ENCODE assay signal across 8 mouse cellular contexts in genomic region chr19:6975537-6976521, GRCm38 (mm10). TPM values are rescaled to one million over a fixed set of nuclear protein-coding genes. Genes with fewer than 3 reads are reported as not detected.
A peak's percentile ranks its signal among the peaks of the same experiment; 100 is the strongest.
DNase-seq lines count a peak whose midpoint lies in the region; ATAC-seq and TF ChIP-seq lines count a peak whose summit lies in the region.

Gene Plcb3 (minus strand): TSS chr19:6976470.

- 0% methylated on average over 16 of the region's 16 CpGs for WGBS in forebrain, embryonic 16.5 days
- under 1% methylated on average over 16 of the region's 16 CpGs for WGBS in hindbrain, embryonic 10.5 days

- peak within 1 kb of the TSS; percentile 79 to 91 for H3K4me3 ChIP-seq in ES-E14 (ENCODE audit: insufficient read depth in 1 of 2, low read depth in 1 of 2, low read length in 2 of 2, poor library complexity in 1 of 2, severe bottlenecking in 1 of 2)
- H3K4me3 ChIP-seq in forebrain, embryonic 16.5 days (replicated peaks; ENCODE audit: low read length) = peak within 1 kb of the TSS; percentile 60
- H3K4me3 ChIP-seq in hindbrain, embryonic 10.5 days = peak within 1 kb of the TSS; percentile 91

- no peaks in the 10 kb centered on the region for H3K27me3 ChIP-seq in forebrain, embryonic 16.5 days (replicated peaks; ENCODE audit: control insufficient read depth, insufficient read depth, low read length)
- peaks cover 23% of the 10 kb centered on the region for H3K27me3 ChIP-seq in hindbrain, embryonic 10.5 days (ENCODE audit: insufficient read depth, poor library complexity, severe bottlenecking)

- H3K4me1 ChIP-seq in ES-E14 (ENCODE audit: control insufficient read depth in 2 of 2, insufficient read depth in 2 of 2, low read length in 2 of 2, poor library complexity in 1 of 2) = peaks cover 5 to 31% of the 10 kb centered on the region in 2 experiments
- peaks cover 38% of the 10 kb centered on the region for H3K4me1 ChIP-seq in forebrain, embryonic 16.5 days (replicated peaks; ENCODE audit: control insufficient read depth, insufficient read depth, low read length)
- H3K4me1 ChIP-seq in hindbrain, embryonic 10.5 days (replicated peaks) = peaks cover 81% of the 10 kb centered on the region

- ATAC-seq in forebrain, embryonic 16.5 days = peak; percentile 5
- no peak for ATAC-seq in activated CD4-positive, CD25-positive, alpha-beta regulatory T cell, adult 4 months

- H3K4me2 ChIP-seq in forebrain, embryonic 16.5 days (ENCODE audit: low read length) = peak within 1 kb of the TSS; percentile 72

- H3K36me3 ChIP-seq in ES-E14 (ENCODE audit: control insufficient read depth, insufficient read depth, low read length, poor library complexity, severe bottlenecking) = peaks cover 22% of the 10 kb centered on the region
- peaks cover 6% of the 10 kb centered on the region for H3K36me3 ChIP-seq in forebrain, embryonic 16.5 days (ENCODE audit: control insufficient read depth, insufficient read depth)
- H3K36me3 ChIP-seq in hindbrain, embryonic 10.5 days = peaks cover 27% of the 10 kb centered on the region

- peak within 1 kb of the TSS; percentile 88 for H3K9ac ChIP-seq in ES-E14 (ENCODE audit: insufficient read depth, low read depth, low read length, poor library complexity, severe bottlenecking)
- peak within 1 kb of the TSS; percentile 85 for H3K9ac ChIP-seq in forebrain, embryonic 16.5 days (replicated peaks; ENCODE audit: low read depth, low read length)

- H3K9me3 ChIP-seq in ES-E14 (ENCODE audit: control insufficient read depth, insufficient read depth, low read depth, low read length) = no peaks in the 10 kb centered on the region
- H3K9me3 ChIP-seq in forebrain, embryonic 16.5 days (ENCODE audit: control insufficient read depth, low read length) = no peaks in the 10 kb centered on the region
- no peaks in the 10 kb centered on the region for H3K9me3 ChIP-seq in hindbrain, embryonic 10.5 days

- in situ Hi-C loops in ES-E14 (cut with MboI; ENCODE audit: low sequenced_read_pairs in 2 of 2, unreplicated experiment in 2 of 2) = no loop called here

- H3K27ac ChIP-seq in ES-E14 (ENCODE audit: insufficient read depth, low read depth, low read length, poor library complexity, severe bottlenecking) = peak within 1 kb of the TSS; percentile 74
- H3K27ac ChIP-seq in forebrain, embryonic 16.5 days (ENCODE audit: low read length) = peak within 1 kb of the TSS; percentile 82
- H3K27ac ChIP-seq in hindbrain, embryonic 10.5 days = peak within 1 kb of the TSS; percentile 98

- DNase-seq in ES-E14 (ENCODE audit: low read depth, low spot score) = no peak
- DNase-seq in adrenal gland, postnatal 25 days = peak; percentile 59
- DNase-seq in hindbrain, embryonic 10.5 days (ENCODE audit: low spot score) = peak; percentile 82
- DNase-seq in layer of hippocampus, postnatal 14 days (ENCODE audit: low spot score in 2 of 2) = peak; percentile 80 to 87
- peak; percentile 65 for DNase-seq in lung, postnatal 25 days (ENCODE audit: low spot score)
- peak; percentile 55 to 59 for DNase-seq in right cerebral cortex, adult 2 months (ENCODE audit: low spot score in 2 of 2)

TF ChIP-seq in ES-E14, 5 proteins besides CTCF, POLR2A, EP300 and RAD21:
- TF ChIP-seq ZNF384 (IDR thresholded peaks at IDR 0.05; ENCODE audit: low read depth, low read length) (no peak), HCFC1 (IDR thresholded peaks at IDR 0.05; ENCODE audit: borderline replicate concordance, insufficient read depth, low read length) (no peak)

RNA-seq across cellular contexts. Expression of gene Plcb3, which starts in this region (rescaled TPM):
- total RNA-seq in ES-E14 (2012; rRNA removed) = 42.3 and 55.1 TPM in 2 replicates
- total RNA-seq in adrenal gland, postnatal 25 days (2021) = 49.1 and 59.8 TPM in 2 replicates
- 11.5 and 12.3 TPM in 2 replicates for polyA plus RNA-seq in forebrain, embryonic 16.5 days (2015; fragmentation: Nextera tagmentation; extraction: Ambion mirVana)
- 22.3 and 28.3 TPM in 2 replicates for polyA plus RNA-seq in hindbrain, embryonic 10.5 days (2016; fragmentation: Nextera tagmentation; extraction: Ambion mirVana)
- 10 to 100 TPM; 14.7 to 15.9 TPM for total RNA-seq in layer of hippocampus, postnatal 14 days (2021)
- 1 to 10 TPM; 3.2 to 5.1 TPM for polyA plus RNA-seq in activated CD4-positive, CD25-positive, alpha-beta regulatory T cell, adult 4 months (2017; shearing (Covaris generic))
